Mouse (Mus musculus) midbrain, embryonic 10.5 days (tissue): ENCODE results near the gene Csnk1g2. TPM values are rescaled to one million over a fixed set of nuclear protein-coding genes. Genes with fewer than 3 reads are reported as not detected.
"Not testable (repeated sequence)": the region's sequence is repeated elsewhere in the genome, so short reads cannot be mapped to it uniquely, and the experiment has no call there.

Experiments
- DNase-seq: peaks from one replicate; pipeline ENCODE4 v3.0.0-alpha.2; 2017; ENCODE audit warnings: low spot score
- H3K27ac ChIP-seq: fragments of 300-500 bp; sonication (generic); replicated peaks from 2 replicates; pipeline ENCODE4 v1.5.1; 2016; ENCODE audit warnings: mild to moderate bottlenecking
- H3K27me3 ChIP-seq: fragments of 300-500 bp; sonication (generic); 2 replicates; pipeline ENCODE4 v1.6.1; 2016; ENCODE audit warnings: low read depth, mild to moderate bottlenecking; ENCODE audit not compliant: poor library complexity, severe bottlenecking
- H3K36me3 ChIP-seq: fragments of 300-500 bp; sonication (generic); 2 replicates; pipeline ENCODE4 v1.6.1; 2016; ENCODE audit warnings: mild to moderate bottlenecking, moderate library complexity
- H3K4me1 ChIP-seq: fragments of 300-500 bp; sonication (generic); 2 replicates; pipeline ENCODE4 v1.6.1; 2016
- H3K4me3 ChIP-seq: fragments of 300-500 bp; sonication (generic); 2 replicates; pipeline ENCODE4 v1.5.1; 2016; ENCODE audit warnings: mild to moderate bottlenecking, moderate library complexity
- H3K9me3 ChIP-seq: fragments of 300-500 bp; sonication (generic); replicated peaks from 2 replicates; pipeline ENCODE4 v1.6.1; 2016; ENCODE audit warnings: mild to moderate bottlenecking
- WGBS: fragments of 180-500 bp; shearing (Covaris S2); methylation state at CpG from one replicate; pipeline ENCODE4 v1.1.7; 2016; 5-methylcytosine and 5-hydroxymethylcytosine counted together
- polyA plus RNA-seq: library from polyadenylated mRNA; unstranded; fragments of >200 nt; fragmentation: Nextera tagmentation; extraction: Ambion mirVana; gene quantifications from 2 replicates; pipeline ENCODE4 v1.2.1, GENCODE M21; 2016

Gene Csnk1g2
- polyA plus RNA-seq, 1 experiment from 2014 or later, result 131 TPM

- not testable (repeated sequence) for DNase-seq, H3K9me3 ChIP-seq, H3K27me3 ChIP-seq, H3K27ac ChIP-seq
- peaks cover 23% of the 10 kb centered on the region for H3K4me1 ChIP-seq
- 79% methylated on average over 3 of the region's 4 CpGs for WGBS
- H3K4me3 ChIP-seq, result peak within 1 kb of the TSS; percentile 76; the same call in 1 of the 2 replicates
- H3K36me3 ChIP-seq, result peaks cover 48% of the 10 kb centered on the region
These were observed 16.9 kb upstream of the Csnk1g2 start, which contains the start of gene Gm49322 for GRCm38 (mm10) chr10:80605721-80606120. Gm49322 (plus strand) TSS chr10:80606021.

- WGBS, result 95% methylated on average over 23 of the region's 23 CpGs
- no peak overlapping the region for H3K27ac ChIP-seq
- peaks cover 53% of the 10 kb centered on the region for H3K36me3 ChIP-seq
- H3K27me3 ChIP-seq, result no peaks in the 10 kb centered on the region
- DNase-seq, result no peak
- no peaks in the 10 kb centered on the region for H3K9me3 ChIP-seq
- peaks cover 23% of the 10 kb centered on the region for H3K4me1 ChIP-seq
- H3K4me3 ChIP-seq, result peak overlapping the region; percentile 12; the same call in 1 of the 2 replicates
These were observed 16.3 kb upstream of the Csnk1g2 start for GRCm38 (mm10) chr10:80606306-80606705.

GRCm38 (mm10) chr10:80606737-80607350 is 15.8 kb upstream of the Csnk1g2 start:
- DNase-seq, result no peak
- WGBS, result 96% methylated on average over 34 of the region's 34 CpGs
- H3K36me3 ChIP-seq, result peaks cover 58% of the 10 kb centered on the region
- no peaks in the 10 kb centered on the region for H3K27me3 ChIP-seq
- H3K4me3 ChIP-seq, result peak overlapping the region; percentile 12; the same call in 1 of the 2 replicates
- peaks cover 23% of the 10 kb centered on the region for H3K4me1 ChIP-seq
- H3K27ac ChIP-seq, result no peak overlapping the region
- no peaks in the 10 kb centered on the region for H3K9me3 ChIP-seq

GRCm38 (mm10) chr10:80608435-80608834 is 14.2 kb upstream of the Csnk1g2 start:
- Histone ChIP-seq H3K9me3 (no peaks in the 10 kb centered on the region), H3K27ac (no peak overlapping the region), H3K36me3 (peaks cover 74% of the 10 kb centered on the region), H3K4me3 (no peak overlapping the region), H3K27me3 (no peaks in the 10 kb centered on the region), H3K4me1 (peaks cover 14% of the 10 kb centered on the region)
- 96% methylated on average over 3 of the region's 3 CpGs for WGBS
- no peak for DNase-seq

GRCm38 (mm10) chr10:80609269-80609924 is 13.2 kb upstream of the Csnk1g2 start:
- peaks cover 83% of the 10 kb centered on the region for H3K36me3 ChIP-seq
- H3K4me3 ChIP-seq, result no peak overlapping the region
- no peak overlapping the region for H3K27ac ChIP-seq
- WGBS, result 88% methylated on average over 10 of the region's 10 CpGs
- no peaks in the 10 kb centered on the region for H3K9me3 ChIP-seq
- no peak for DNase-seq
- H3K27me3 ChIP-seq, result no peaks in the 10 kb centered on the region
- H3K4me1 ChIP-seq, result peaks cover 5% of the 10 kb centered on the region

GRCm38 (mm10) chr10:80610116-80610785 is 12.4 kb upstream of the Csnk1g2 start:
- peaks cover 91% of the 10 kb centered on the region for H3K36me3 ChIP-seq
- DNase-seq, result no peak
- WGBS, result 91% methylated on average over 9 of the region's 9 CpGs
- H3K4me1 ChIP-seq, result no peaks in the 10 kb centered on the region
- no peak overlapping the region for H3K27ac ChIP-seq
- H3K4me3 ChIP-seq, result no peak overlapping the region
- no peaks in the 10 kb centered on the region for H3K9me3 ChIP-seq
- no peaks in the 10 kb centered on the region for H3K27me3 ChIP-seq

- Histone ChIP-seq H3K36me3 (peaks cover 96% of the 10 kb centered on the region), H3K27me3 (no peaks in the 10 kb centered on the region), H3K4me3 (no peak overlapping the region), H3K4me1 (no peaks in the 10 kb centered on the region), H3K9me3 (no peaks in the 10 kb centered on the region), H3K27ac (no peak overlapping the region)
- DNase-seq, result peak; percentile 56
- WGBS, result 83% methylated on average over 4 of the region's 4 CpGs
These were observed 11.6 kb upstream of the Csnk1g2 start for GRCm38 (mm10) chr10:80611024-80611423.

- no peaks in the 10 kb centered on the region for H3K4me1 ChIP-seq
- H3K36me3 ChIP-seq, result peaks cover 93% of the 10 kb centered on the region
- H3K9me3 ChIP-seq, result no peaks in the 10 kb centered on the region
- H3K27ac ChIP-seq, result no peak overlapping the region
- WGBS, result 90% methylated on average over 3 of the region's 3 CpGs
- H3K4me3 ChIP-seq, result no peak overlapping the region
- no peak for DNase-seq
- H3K27me3 ChIP-seq, result no peaks in the 10 kb centered on the region
These were observed 10.7 kb upstream of the Csnk1g2 start for GRCm38 (mm10) chr10:80611905-80612304.

GRCm38 (mm10) chr10:80613821-80614220 is 8.8 kb upstream of the Csnk1g2 start:
- whole genome bisulfite sequencing, result 82% methylated on average over 3 of the region's 3 CpGs
- Histone ChIP-seq H3K4me3 (no peak overlapping the region), H3K4me1 (no peaks in the 10 kb centered on the region), H3K9me3 (no peaks in the 10 kb centered on the region), H3K27me3 (no peaks in the 10 kb centered on the region), H3K36me3 (peaks cover 74% of the 10 kb centered on the region), H3K27ac (no peak overlapping the region)
- no peak for DNase-seq

GRCm38 (mm10) chr10:80614351-80614750 is 8.3 kb upstream of the Csnk1g2 start:
- WGBS, result 93% methylated on average over 6 of the region's 6 CpGs
- DNase-seq, result no peak
- Histone ChIP-seq H3K4me1 (peaks cover under 1% of the 10 kb centered on the region; the same call in 1 of the 2 replicates), H3K27me3 (no peaks in the 10 kb centered on the region), H3K4me3 (no peak overlapping the region), H3K27ac (no peak overlapping the region), H3K36me3 (peaks cover 69% of the 10 kb centered on the region), H3K9me3 (no peaks in the 10 kb centered on the region)

GRCm38 (mm10) chr10:80618181-80618580 is 4.5 kb upstream of the Csnk1g2 start:
- Histone ChIP-seq H3K27ac (no peak overlapping the region), H3K36me3 (peaks cover 33% of the 10 kb centered on the region), H3K9me3 (no peaks in the 10 kb centered on the region), H3K4me1 (peaks cover 24% of the 10 kb centered on the region), H3K4me3 (no peak overlapping the region), H3K27me3 (no peaks in the 10 kb centered on the region)
- no peak for DNase-seq
- WGBS, result 80% methylated on average over 9 of the region's 9 CpGs

- no peak for DNase-seq
- Histone ChIP-seq H3K4me3 (peak overlapping the region; percentile 11), H3K4me1 (peaks cover 38% of the 10 kb centered on the region), H3K27ac (no peak overlapping the region; the same call in 1 of the 2 replicates), H3K36me3 (peaks cover 23% of the 10 kb centered on the region), H3K9me3 (no peaks in the 10 kb centered on the region), H3K27me3 (no peaks in the 10 kb centered on the region)
- WGBS, result 35% methylated on average over 8 of the region's 8 CpGs
These were observed 3.0 kb upstream of the Csnk1g2 start for GRCm38 (mm10) chr10:80619465-80620244.
